Mouse (Mus musculus) intestine, postnatal 0 days (tissue): ENCODE measurements around the gene Gars. TPM values are rescaled to one million over a fixed set of nuclear protein-coding genes. Genes with fewer than 3 reads are reported as not detected.

Experiments
- ATAC-seq: fragments of 200-750 bp; cut with Nextera tagmentation; 2 replicates; pipeline ENCODE4 v1.8.0; 2017; ENCODE audit warnings: mild to moderate bottlenecking, moderate TSS enrichment, moderate library complexity
- H3K27ac ChIP-seq: fragments of 300-500 bp; sonication (generic); 2 replicates; pipeline ENCODE4 v1.5.1; 2014; ENCODE audit warnings: mild to moderate bottlenecking, low read depth, low read length, moderate library complexity
- H3K27me3 ChIP-seq: fragments of 300-500 bp; sonication (generic); replicated peaks from 2 replicates; pipeline ENCODE4 v1.6.1; 2014; ENCODE audit warnings: low read length, mixed read lengths; ENCODE audit not compliant: control insufficient read depth, insufficient read depth
- H3K36me3 ChIP-seq: fragments of 300-500 bp; sonication (generic); 2 replicates; pipeline ENCODE4 v1.6.1; 2014; ENCODE audit warnings: mild to moderate bottlenecking, moderate library complexity; ENCODE audit not compliant: control insufficient read depth, insufficient read depth
- H3K4me1 ChIP-seq: fragments of 300-500 bp; sonication (generic); replicated peaks from 2 replicates; pipeline ENCODE4 v1.6.1; 2014; ENCODE audit warnings: antibody characterized with exemption, low read length, mixed read lengths; ENCODE audit not compliant: control insufficient read depth, insufficient read depth
- H3K4me2 ChIP-seq: fragments of 300-500 bp; sonication (generic); replicated peaks from 2 replicates; pipeline ENCODE4 v1.6.1; 2014; ENCODE audit warnings: low read depth, mild to moderate bottlenecking, moderate library complexity
- H3K4me3 ChIP-seq: fragments of 300-500 bp; sonication (generic); 2 replicates; pipeline ENCODE4 v1.5.1; 2014; ENCODE audit warnings: low read depth, low read length
- H3K9ac ChIP-seq: fragments of 300-500 bp; sonication (generic); 2 replicates; pipeline ENCODE4 v1.6.1; 2014; ENCODE audit warnings: mild to moderate bottlenecking, low read depth, low read length
- H3K9me3 ChIP-seq: fragments of 300-500 bp; sonication (generic); 2 replicates; pipeline ENCODE4 v1.6.1; 2016; ENCODE audit warnings: mixed run types; ENCODE audit not compliant: control insufficient read depth
- CTCF ChIP-seq: sonication (generic); IDR thresholded peaks from 2 replicates; pipeline ENCODE4 v1.5.1; 2016; ENCODE audit warnings: low read depth, mild to moderate bottlenecking, control low read depth, antibody characterized with exemption, moderate library complexity
- WGBS: fragments of 180-500 bp; shearing (Covaris S2); extraction: QIAGEN DNeasy Blood & Tissue Kit; methylation state at CpG from one replicate; pipeline ENCODE4 v1.1.7; 2014; 5-methylcytosine and 5-hydroxymethylcytosine counted together
- polyA plus RNA-seq: library from polyadenylated mRNA; unstranded; fragments of >200 nt; fragmentation: Nextera tagmentation; extraction: Ambion mirVana; gene quantifications from 2 replicates; pipeline ENCODE4 v1.2.1, GENCODE M21; 2015

Gars gene
- polyA plus RNA-seq, 1 experiment from 2014 or later = 67.7 TPM

GRCm38 (mm10) chr6:54997726-54998125 is 40.1 kb upstream of the Gars start:
- no peak overlapping the region for H3K9ac ChIP-seq
- no peak for TF ChIP-seq CTCF
- H3K27ac ChIP-seq = no peak overlapping the region
- 78% methylated on average over 6 of the region's 6 CpGs for WGBS
- H3K4me3 ChIP-seq = no peak overlapping the region
- no peak overlapping the region for H3K4me2 ChIP-seq
- no peaks in the 10 kb centered on the region for H3K9me3 ChIP-seq
- no peaks in the 10 kb centered on the region for H3K36me3 ChIP-seq
- H3K4me1 ChIP-seq = no peaks in the 10 kb centered on the region
- H3K27me3 ChIP-seq = no peaks in the 10 kb centered on the region
- ATAC-seq = no peak

DNA sequence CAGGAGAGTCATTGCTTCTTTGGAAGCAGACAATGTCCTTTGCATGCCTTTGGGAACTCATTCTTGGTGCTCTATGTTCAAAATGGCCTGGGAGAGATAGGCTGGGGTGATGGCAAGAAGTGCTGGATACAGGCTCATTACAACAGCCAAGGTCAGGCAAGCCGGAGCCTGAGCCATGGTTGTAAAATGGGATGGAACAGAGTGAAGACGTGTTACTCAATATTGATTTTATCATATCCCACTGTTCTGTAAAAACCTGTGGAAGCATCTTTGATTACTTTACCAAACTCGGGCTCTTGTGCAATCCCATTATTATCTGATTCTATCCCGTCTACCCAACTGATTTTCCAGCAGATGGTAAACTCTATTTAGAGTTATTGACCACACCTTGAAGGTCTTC is 36.5 kb upstream of the Gars start:
- Histone ChIP-seq H3K4me2 (no peak overlapping the region), H3K9ac (no peak overlapping the region), H3K4me3 (no peak overlapping the region), H3K9me3 (no peaks in the 10 kb centered on the region), H3K36me3 (no peaks in the 10 kb centered on the region), H3K27me3 (no peaks in the 10 kb centered on the region), H3K4me1 (no peaks in the 10 kb centered on the region), H3K27ac (no peak overlapping the region)
- no peak for ATAC-seq
- TF ChIP-seq CTCF = no peak
- WGBS = 53% methylated on average over 4 of the region's 4 CpGs

DNA sequence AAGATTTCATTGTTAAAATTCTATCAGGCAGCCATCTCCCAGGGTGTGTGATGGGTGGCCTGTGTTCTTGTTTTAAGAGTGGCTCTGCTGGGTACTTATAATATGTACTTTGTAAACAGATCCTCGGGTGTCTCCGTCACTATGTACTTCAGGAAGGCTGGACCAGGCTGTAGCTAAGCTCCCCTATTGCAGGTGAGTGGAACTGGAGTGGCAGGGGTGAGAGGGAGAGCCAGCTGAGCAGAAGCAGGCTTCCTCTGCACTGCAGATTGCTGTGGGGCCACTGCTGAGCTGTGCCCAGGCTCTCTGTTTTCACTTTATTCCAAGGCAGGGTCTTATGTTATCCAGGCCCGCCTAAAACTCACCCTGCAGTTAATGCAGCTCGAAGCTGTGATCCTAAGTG is 35.4 kb upstream of the Gars start:
- 51% methylated on average over 4 of the region's 4 CpGs for WGBS

GRCm38 (mm10) chr6:55003559-55003958 is 34.2 kb upstream of the Gars start:
- H3K36me3 ChIP-seq = no peaks in the 10 kb centered on the region
- no peak for TF ChIP-seq CTCF
- H3K4me3 ChIP-seq = no peak overlapping the region
- H3K9ac ChIP-seq = no peak overlapping the region
- H3K4me1 ChIP-seq = no peaks in the 10 kb centered on the region
- no peak for ATAC-seq
- no peaks in the 10 kb centered on the region for H3K27me3 ChIP-seq
- WGBS = 68% methylated on average over 4 of the region's 4 CpGs
- H3K4me2 ChIP-seq = no peak overlapping the region
- H3K27ac ChIP-seq = no peak overlapping the region
- no peaks in the 10 kb centered on the region for H3K9me3 ChIP-seq

More for the DNA sequence above, 35.4 kb upstream of the Gars start:
- Histone ChIP-seq H3K9ac (no peak overlapping the region), H3K4me2 (no peak overlapping the region), H3K4me3 (no peak overlapping the region), H3K27me3 (no peaks in the 10 kb centered on the region), H3K9me3 (no peaks in the 10 kb centered on the region), H3K27ac (no peak overlapping the region), H3K4me1 (no peaks in the 10 kb centered on the region), H3K36me3 (no peaks in the 10 kb centered on the region)
- no peak for TF ChIP-seq CTCF
- no peak for ATAC-seq

DNA sequence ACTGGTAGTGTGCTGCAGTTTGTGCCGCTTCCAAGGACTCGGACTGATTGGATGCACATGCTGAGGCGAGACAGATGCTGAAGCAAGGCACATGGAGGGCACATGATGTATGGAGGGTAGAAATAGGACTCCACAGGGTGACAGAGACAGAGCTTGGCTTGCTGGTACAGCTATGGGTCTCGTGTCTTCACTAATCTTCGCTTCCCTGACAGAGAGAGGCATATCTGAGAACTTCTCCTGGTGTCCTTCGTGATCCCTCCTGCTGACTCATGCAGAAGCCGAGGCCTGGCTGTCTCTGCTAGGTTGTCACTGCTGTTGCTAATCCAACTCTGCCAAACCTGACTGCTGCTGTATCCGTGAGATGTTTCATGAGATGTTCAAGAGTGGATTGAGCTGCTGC is 29.4 kb upstream of the Gars start:
- WGBS = 93% methylated on average over 8 of the region's 8 CpGs
- Histone ChIP-seq H3K9ac (no peak overlapping the region), H3K36me3 (no peaks in the 10 kb centered on the region), H3K27me3 (no peaks in the 10 kb centered on the region), H3K9me3 (no peaks in the 10 kb centered on the region), H3K4me1 (no peaks in the 10 kb centered on the region), H3K4me3 (no peak overlapping the region), H3K27ac (no peak overlapping the region), H3K4me2 (no peak overlapping the region)
- TF ChIP-seq CTCF = no peak
- ATAC-seq = no peak

- Histone ChIP-seq H3K27me3 (no peaks in the 10 kb centered on the region), H3K9ac (no peak overlapping the region), H3K9me3 (no peaks in the 10 kb centered on the region), H3K4me3 (no peak overlapping the region), H3K4me1 (no peaks in the 10 kb centered on the region), H3K27ac (no peak overlapping the region; the same call in 1 of the 2 replicates), H3K36me3 (no peaks in the 10 kb centered on the region), H3K4me2 (no peak overlapping the region)
- no peak for ATAC-seq
- no peak for TF ChIP-seq CTCF
- WGBS = 32% methylated on average over 16 of the region's 16 CpGs
Measured at GRCm38 (mm10) chr6:55009391-55010230, 28.2 kb upstream of the Gars start.
